11 mouse cellular contexts compared by ENCODE assay signal in the genomic region with DNA sequence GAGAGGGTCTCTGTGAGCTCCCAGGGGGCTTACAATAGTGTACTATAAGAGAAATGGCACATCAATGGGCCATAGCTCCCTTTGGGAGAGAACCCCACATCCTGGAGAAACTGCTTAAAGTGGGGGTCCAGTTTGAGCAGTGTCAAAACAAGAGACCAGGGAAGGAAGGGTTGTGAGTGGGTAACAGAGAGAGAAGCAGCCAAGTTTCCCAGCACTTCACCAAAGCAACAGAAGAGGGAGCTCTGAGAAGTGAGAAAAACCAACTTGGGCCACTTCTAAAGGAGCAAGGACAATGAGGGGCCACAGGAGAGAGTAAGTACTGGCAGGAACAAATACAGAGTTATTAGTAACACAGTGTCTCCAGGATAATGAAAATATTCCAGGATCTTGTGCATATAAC. TPM values are rescaled to one million over a fixed set of nuclear protein-coding genes. Genes with fewer than 3 reads are reported as not detected.
DNase-seq lines count a peak whose midpoint lies in the region; ATAC-seq and TF ChIP-seq lines count a peak whose summit lies in the region.
"Had no signal": no experiment of that assay in that cellular context is flagged by ENCODE, and none has a peak within 500 bp of the region (broad histone marks: within the 10 kb centered on the region; RNA-seq: fewer than 3 reads in every experiment).

No protein-coding gene starts in this region.

- H3K36me3 ChIP-seq in heart, embryonic 11.5 days (ENCODE audit: control insufficient read depth, insufficient read depth, low read length) = no peaks in the 10 kb centered on the region
- H3K36me3 ChIP-seq: liver, embryonic 15.5 days; neural tube, embryonic 13.5 days had no signal

- ATAC-seq in heart, embryonic 11.5 days (replicated peaks; ENCODE audit: insufficient number of reproducible peaks, low FRiP score, low TSS enrichment) = no peak
- ATAC-seq in Patski = no peak
- ATAC-seq in hematopoietic stem cell, adult 5-6 weeks (replicated peaks in 1 of 2; ENCODE audit: insufficient read depth in 1 of 2, low FRiP score in 2 of 2, low TSS enrichment in 1 of 2, low read depth in 1 of 2, poor library complexity in 2 of 2, severe bottlenecking in 2 of 2) = peak; percentile 56 to 68; a peak in 3 of 4 replicates

- 0 out of 2 replicates have a peak, but pooled peaks cover 2% of the 10 kb centered on the region for H3K4me1 ChIP-seq in heart, embryonic 11.5 days (ENCODE audit: control insufficient read depth, insufficient read depth, low read length)
- H3K4me1 ChIP-seq: neural tube, embryonic 13.5 days had no signal

- CTCF ChIA-PET in Patski (lab: Charles Lee) = interaction anchor here (0.8 to 2.5 kb wide), 12 partner anchors 8 to 110 kb away, joined by 3 to 27 read pairs (median 6); no protein-coding TSS in a partner anchor

- no peaks in the 10 kb centered on the region for H3K27me3 ChIP-seq in heart, embryonic 11.5 days (ENCODE audit: control insufficient read depth, insufficient read depth, low read length)
- H3K27me3 ChIP-seq in Patski = no peaks in the 10 kb centered on the region
- H3K27me3 ChIP-seq: neural tube, embryonic 13.5 days had no signal

- POLR2A ChIA-PET in Patski (lab: Charles Lee) = no interaction called here

- TF ChIP-seq CTCF in Patski (IDR thresholded peaks at IDR 0.05) = peak; percentile 70

- no peak overlapping the region for H3K27ac ChIP-seq in heart, embryonic 11.5 days (ENCODE audit: low read depth, low read length)
- H3K27ac ChIP-seq: liver, embryonic 15.5 days; neural tube, embryonic 13.5 days had no signal

- in situ Hi-C loops in Patski (cut with MboI; ENCODE audit: low pct_unique_long_range_greater_than_20kb) = loop anchor here (5.0 kb wide), 1 partner anchor 736 kb away; no protein-coding TSS in a partner anchor

- no peak overlapping the region for H3K4me2 ChIP-seq in heart, embryonic 11.5 days
- H3K4me2 ChIP-seq: liver, embryonic 15.5 days; neural tube, embryonic 13.5 days had no signal

- peak; percentile 24 for DNase-seq in heart, adult 8-10 months (ENCODE audit: low spot score)
- peak; percentile 60 for DNase-seq in 416B (ENCODE audit: low read depth)
- DNase-seq in Patski (ENCODE audit: low read depth, low spot score) = no peak
- DNase-seq in frontal cortex, postnatal 14 days (ENCODE audit: low spot score in 2 of 2) = no peak
- DNase-seq in yolk sac, embryonic 10.5 days (ENCODE audit: low spot score) = no peak
- DNase-seq in right cerebral cortex, postnatal 4 days = no peak

- no peaks in the 10 kb centered on the region for H3K9me3 ChIP-seq in heart, embryonic 11.5 days (replicated peaks; ENCODE audit: control insufficient read depth, low read length)
- H3K9me3 ChIP-seq: liver, embryonic 15.5 days; neural tube, embryonic 13.5 days had no signal

- H3K9ac ChIP-seq in heart, embryonic 11.5 days (ENCODE audit: low read depth, low read length) = no peak overlapping the region
- H3K9ac ChIP-seq: liver, embryonic 15.5 days; neural tube, embryonic 13.5 days had no signal

- no peak overlapping the region for H3K4me3 ChIP-seq in heart, embryonic 11.5 days (ENCODE audit: low read depth, low read length)
- H3K4me3 ChIP-seq: liver, embryonic 15.5 days; neural tube, embryonic 13.5 days had no signal

RNA-seq across cellular contexts. Expression of a gene that starts 0.7 kb away (rescaled TPM):
- total RNA-seq in heart, adult 8-10 months (2022) = not detected
- polyA plus RNA-seq in heart, embryonic 11.5 days (2014; fragmentation: Nextera tagmentation; extraction: Ambion mirVana) = not detected in 2 replicates
- not detected for polyA plus RNA-seq in Patski (2021)
- not detected in 2 replicates for total RNA-seq in hematopoietic stem cell, adult 5-6 weeks (2017)
- polyA plus RNA-seq: intestine, embryonic 14.5 days; liver, embryonic 15.5 days; neural tube, embryonic 13.5 days had no signal

RNA-seq across cellular contexts. Expression of a gene that starts 34.8 kb away (rescaled TPM):
- not detected for total RNA-seq in heart, adult 8-10 months (2022)
- not detected in 2 replicates for polyA plus RNA-seq in heart, embryonic 11.5 days (2014; fragmentation: Nextera tagmentation; extraction: Ambion mirVana)
- polyA plus RNA-seq in Patski (2021) = not detected
- total RNA-seq in hematopoietic stem cell, adult 5-6 weeks (2017) = not detected in 2 replicates
- polyA plus RNA-seq: intestine, embryonic 14.5 days; liver, embryonic 15.5 days; neural tube, embryonic 13.5 days had no signal

RNA-seq across cellular contexts. Expression of a gene that starts 48.4 kb away (rescaled TPM):
- not detected for total RNA-seq in heart, adult 8-10 months (2022)
- polyA plus RNA-seq in heart, embryonic 11.5 days (2014; fragmentation: Nextera tagmentation; extraction: Ambion mirVana) = not detected in 2 replicates
- not detected for polyA plus RNA-seq in Patski (2021)
- not detected in 2 replicates for total RNA-seq in hematopoietic stem cell, adult 5-6 weeks (2017)
- polyA plus RNA-seq: intestine, embryonic 14.5 days; liver, embryonic 15.5 days; neural tube, embryonic 13.5 days had no signal

Comparison
In these comparisons a context has a peak if more than half of its experiments do, and no peak if none do; other contexts are left out.
1. DNase-seq: peak in heart, adult 8-10 months (single experiment) and 416B (single experiment); none in Patski (single experiment), frontal cortex, postnatal 14 days (0 of 2), yolk sac, embryonic 10.5 days (single experiment) and right cerebral cortex, postnatal 4 days (single experiment).
2. ATAC-seq: peak in hematopoietic stem cell, adult 5-6 weeks (2 of 2); none in heart, embryonic 11.5 days (single experiment) and Patski (single experiment).